Mouse (Mus musculus): Measurements from ENCODE around the gene Ttc23.

Gene Ttc23

GRCm38 (mm10) chr7:67741706-67742105 lies 94.5 kb downstream of the Ttc23 start:
- DNase-seq (ENCODE audit: inconsistent ontology term): peak; percentile 99

GRCm38 (mm10) chr7:67747731-67748305 lies 100.6 kb downstream of the Ttc23 start:
- no peak for DNase-seq (ENCODE audit: inconsistent ontology term)

GRCm38 (mm10) chr7:67749441-67750239 lies 102.4 kb downstream of the Ttc23 start:
- peak; percentile 52 for DNase-seq (ENCODE audit: inconsistent ontology term)

- DNase-seq (ENCODE audit: inconsistent ontology term): peak; percentile 3
These were observed 107.4 kb downstream of the Ttc23 start for GRCm38 (mm10) chr7:67754606-67755005.

GRCm38 (mm10) chr7:67755366-67755765 lies 108.2 kb downstream of the Ttc23 start:
- DNase-seq (ENCODE audit: inconsistent ontology term): no peak

- no peak for DNase-seq (ENCODE audit: inconsistent ontology term)
These were observed 109.4 kb downstream of the Ttc23 start for GRCm38 (mm10) chr7:67756636-67757035.

GRCm38 (mm10) chr7:67758506-67758857 lies 111.3 kb downstream of the Ttc23 start:
- DNase-seq (ENCODE audit: inconsistent ontology term): no peak

- no peak for DNase-seq (ENCODE audit: inconsistent ontology term)
These were observed 111.8 kb downstream of the Ttc23 start for GRCm38 (mm10) chr7:67758858-67759628.

GRCm38 (mm10) chr7:67759629-67759995 lies 112.4 kb downstream of the Ttc23 start, which contains the start of gene Synm:
Gene Synm (minus strand): TSS chr7:67759742.
- peak; percentile 96 for DNase-seq (ENCODE audit: inconsistent ontology term)

- DNase-seq (ENCODE audit: inconsistent ontology term): no peak
These were observed 116.4 kb downstream of the Ttc23 start for GRCm38 (mm10) chr7:67763625-67764024.

- no peak for DNase-seq (ENCODE audit: inconsistent ontology term)
These were observed 120.9 kb downstream of the Ttc23 start for GRCm38 (mm10) chr7:67768125-67768524.

GRCm38 (mm10) chr7:67769487-67769886 lies 122.3 kb downstream of the Ttc23 start:
- DNase-seq (ENCODE audit: inconsistent ontology term): no peak

- DNase-seq (ENCODE audit: inconsistent ontology term): no peak
These were observed 125.0 kb downstream of the Ttc23 start for GRCm38 (mm10) chr7:67772231-67772630.

GRCm38 (mm10) chr7:67775623-67776022 lies 128.4 kb downstream of the Ttc23 start:
- DNase-seq (ENCODE audit: inconsistent ontology term): no peak

GRCm38 (mm10) chr7:67776636-67777305 lies 129.6 kb downstream of the Ttc23 start:
- peak; percentile 24 for DNase-seq (ENCODE audit: inconsistent ontology term)

GRCm38 (mm10) chr7:67787861-67788260 lies 140.7 kb downstream of the Ttc23 start:
- DNase-seq (ENCODE audit: inconsistent ontology term): no peak

- peak; percentile 79 for DNase-seq (ENCODE audit: inconsistent ontology term)
These were observed 141.5 kb downstream of the Ttc23 start for GRCm38 (mm10) chr7:67788713-67789112.

GRCm38 (mm10) chr7:67791256-67791655 lies 144.0 kb downstream of the Ttc23 start:
- no peak for DNase-seq (ENCODE audit: inconsistent ontology term)

GRCm38 (mm10) chr7:67793449-67793848 lies 146.2 kb downstream of the Ttc23 start:
- DNase-seq (ENCODE audit: inconsistent ontology term): no peak

GRCm38 (mm10) chr7:67797065-67797464 lies 149.9 kb downstream of the Ttc23 start:
- no peak for DNase-seq (ENCODE audit: inconsistent ontology term)

- no peak for DNase-seq (ENCODE audit: inconsistent ontology term)
These were observed 151.3 kb downstream of the Ttc23 start for GRCm38 (mm10) chr7:67798476-67798875.

- no peak for DNase-seq (ENCODE audit: inconsistent ontology term)
These were observed 153.3 kb downstream of the Ttc23 start for GRCm38 (mm10) chr7:67800547-67800946.

Measured in Muller cell, postnatal 12 days (primary cell).